Mouse (Mus musculus) lung, adult 2 months (tissue): ENCODE results near the gene Ccdc28a.

Source experiments
- CTCF ChIP-seq: fragments of 200-500 bp; IDR thresholded peaks from 2 replicates; pipeline ENCODE4 v1.5.1; 2011; ENCODE audit warnings: mild to moderate bottlenecking, low read length, control low read depth; ENCODE audit not compliant: insufficient read depth
- POLR2A ChIP-seq: fragments of 200-500 bp; IDR thresholded peaks from 2 replicates; pipeline ENCODE4 v1.6.1; 2011; ENCODE audit warnings: low read depth, mild to moderate bottlenecking, control low read depth, low read length, borderline replicate concordance; ENCODE audit errors: extremely low read depth

- TF ChIP-seq CTCF: no peak
- no peak for TF ChIP-seq POLR2A
These were observed 40.1 kb downstream of the Ccdc28a start for GRCm38 (mm10) chr10:18194737-18195141.
